Mouse (Mus musculus): Measurements from ENCODE around the gene Pml.

Pml gene

GRCm38 (mm10) chr9:58232374-58232773 is 17.2 kb downstream of the Pml start:
- no peak for DNase-seq

DNA sequence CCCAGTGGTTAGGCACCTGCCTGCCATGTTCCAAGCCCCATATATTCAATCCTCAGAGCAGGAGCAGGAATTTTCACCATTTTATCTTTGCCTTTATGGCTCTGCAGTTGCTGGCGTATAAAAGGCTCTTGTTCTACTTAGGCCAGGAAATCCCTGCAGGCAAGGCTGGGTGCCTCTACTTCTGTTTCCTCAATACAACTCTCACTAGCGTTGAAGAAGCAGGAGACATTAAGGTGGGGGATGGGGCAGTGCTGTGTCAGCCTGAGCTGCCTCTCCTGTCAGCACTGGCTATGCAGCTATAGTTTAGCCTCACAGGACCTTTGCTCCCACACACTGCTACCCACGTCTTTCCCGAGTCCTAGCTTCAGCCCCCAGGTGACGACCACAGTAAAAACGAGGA is 17.8 kb downstream of the Pml start:
- DNase-seq, result no peak

GRCm38 (mm10) chr9:58228777-58229466 is 20.7 kb downstream of the Pml start:
- DNase-seq, result no peak

- DNase-seq, result peak; percentile 74
These were observed 23.4 kb downstream of the Pml start for GRCm38 (mm10) chr9:58225915-58226913.

- DNase-seq, result no peak
These were observed 25.2 kb downstream of the Pml start for GRCm38 (mm10) chr9:58224356-58224755.

DNA sequence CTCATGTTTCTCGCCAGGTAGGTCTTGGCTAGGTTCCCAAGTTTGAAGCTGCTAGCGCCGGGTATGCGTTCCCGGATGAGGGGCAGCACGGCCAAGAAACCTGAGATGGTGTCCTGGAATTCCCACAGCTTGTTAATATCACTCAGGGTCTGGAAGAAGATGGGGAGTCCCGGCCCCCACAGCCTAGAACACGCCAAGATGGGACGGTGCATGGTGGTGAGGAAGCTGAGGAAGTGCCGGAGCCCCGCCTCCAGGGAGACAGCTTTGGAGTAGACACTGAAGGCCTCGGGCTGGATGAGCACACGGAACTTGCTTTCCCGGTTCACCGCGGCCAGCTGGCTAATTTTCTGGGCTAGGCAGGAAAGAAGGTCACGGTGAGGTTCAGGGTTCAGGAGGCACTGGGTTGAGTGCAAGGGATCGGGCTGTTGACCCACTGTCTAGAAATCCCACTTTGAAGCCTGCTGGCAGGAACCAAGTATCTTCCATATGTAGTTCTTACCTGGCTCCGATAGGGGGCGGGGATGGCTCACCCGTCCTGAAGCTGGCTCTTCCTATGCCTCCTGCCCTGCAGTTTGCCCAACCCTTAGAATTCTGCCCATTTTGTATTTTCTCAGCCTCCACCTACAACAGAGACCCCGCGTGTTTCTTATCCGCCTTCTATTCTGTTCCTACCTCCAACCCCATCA is 29.2 kb downstream of the Pml start:
- peak; percentile 71 for DNase-seq

- no peak for DNase-seq
These were observed 31.0 kb downstream of the Pml start for GRCm38 (mm10) chr9:58218539-58218938.

GRCm38 (mm10) chr9:58216402-58216801 is 33.2 kb downstream of the Pml start:
- peak; percentile 49 for DNase-seq

- peak; percentile 55 for DNase-seq
These were observed 34.9 kb downstream of the Pml start for GRCm38 (mm10) chr9:58214519-58215180.

DNA sequence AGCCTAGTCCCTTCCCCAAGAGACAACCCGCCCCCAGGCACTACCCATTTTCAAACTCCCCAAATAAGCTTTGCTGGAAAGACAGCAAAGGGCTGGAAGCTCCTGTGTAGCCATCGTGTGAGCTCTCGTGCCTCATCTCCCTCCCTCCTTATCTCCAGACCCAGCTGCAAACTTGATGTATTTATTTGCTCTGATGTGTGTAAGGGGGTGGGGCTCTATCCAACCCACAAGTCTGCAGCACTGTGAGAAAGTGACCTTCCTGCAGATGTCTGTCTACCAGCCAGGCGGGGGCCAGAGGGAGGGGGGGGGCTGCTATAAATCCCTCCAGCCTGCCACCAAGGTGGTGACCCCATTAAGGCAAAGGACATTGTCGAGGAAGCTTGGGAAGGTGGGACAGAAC is 35.7 kb downstream of the Pml start:
- DNase-seq, result peak; percentile 35

GRCm38 (mm10) chr9:58213377-58213776 is 36.2 kb downstream of the Pml start:
- DNase-seq, result no peak

DNA sequence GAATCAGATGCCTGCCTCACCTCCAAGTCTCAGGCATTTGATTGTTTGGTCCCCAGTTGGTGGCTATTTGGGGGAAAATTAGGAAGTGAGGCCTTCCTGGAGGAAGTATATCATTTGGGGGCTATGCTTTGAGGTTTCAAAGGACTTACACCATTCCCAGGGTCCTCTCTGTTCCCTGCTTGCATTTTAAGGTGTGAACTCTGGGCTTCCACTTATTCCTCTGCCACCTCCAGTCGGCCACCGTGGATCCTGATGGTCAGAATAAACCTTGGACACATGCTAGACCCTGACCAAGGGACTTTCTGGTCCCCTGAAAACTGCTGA is 39.3 kb downstream of the Pml start:
- DNase-seq, result no peak

DNA sequence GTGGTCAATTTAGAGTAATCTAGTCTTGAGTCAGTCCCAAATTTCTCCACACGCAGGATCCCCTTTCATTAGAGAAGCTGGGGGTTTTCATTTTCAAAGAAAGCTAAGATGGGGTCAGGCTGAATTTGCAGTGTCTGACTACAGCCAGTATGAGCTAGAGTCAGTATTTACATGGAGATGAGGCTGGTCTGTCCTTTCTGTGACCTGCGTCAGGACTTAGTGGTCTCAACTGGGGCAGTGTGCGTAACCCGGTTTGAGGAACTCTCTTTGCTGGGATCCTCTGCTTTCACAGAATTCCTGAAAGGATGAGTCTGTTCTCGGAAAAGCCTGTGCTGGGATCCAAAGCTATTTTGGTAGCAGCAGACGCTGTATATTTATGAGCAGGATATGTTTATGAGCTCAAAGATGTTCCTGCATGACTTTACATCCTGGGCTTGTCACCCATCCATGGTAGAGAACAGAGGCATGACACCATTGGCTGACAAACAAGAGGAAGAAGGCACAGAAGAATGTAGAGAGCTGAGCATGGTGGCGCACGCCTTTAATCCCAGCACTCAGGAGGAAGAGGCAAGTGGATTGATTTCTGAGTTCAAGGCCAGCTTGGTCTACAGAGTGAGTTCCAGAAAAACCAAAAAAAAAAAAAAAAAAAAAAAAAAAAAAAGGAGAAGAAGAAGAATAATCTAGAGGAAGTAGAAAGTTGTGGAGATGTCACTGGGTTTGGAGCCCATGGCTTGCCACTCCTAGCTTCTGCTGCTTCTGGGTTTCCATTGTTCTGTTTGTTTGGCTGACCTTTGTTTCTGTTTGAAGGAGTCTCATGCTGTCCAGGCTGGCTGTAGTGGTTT is 39.9 kb downstream of the Pml start:
- DNase-seq, result no peak

GRCm38 (mm10) chr9:58206013-58206412 is 43.6 kb downstream of the Pml start:
- no peak for DNase-seq

- peak; percentile 96 for DNase-seq
These were observed 45.1 kb downstream of the Pml start for GRCm38 (mm10) chr9:58204448-58205000.

GRCm38 (mm10) chr9:58203516-58204447 is 45.8 kb downstream of the Pml start, which contains the start of the genes Islr and Islr2:
Gene Islr (minus strand): TSS chr9:58204306.
Gene Islr2 (minus strand): TSS chr9:58204319.
- DNase-seq, result peak; percentile 89

DNA sequence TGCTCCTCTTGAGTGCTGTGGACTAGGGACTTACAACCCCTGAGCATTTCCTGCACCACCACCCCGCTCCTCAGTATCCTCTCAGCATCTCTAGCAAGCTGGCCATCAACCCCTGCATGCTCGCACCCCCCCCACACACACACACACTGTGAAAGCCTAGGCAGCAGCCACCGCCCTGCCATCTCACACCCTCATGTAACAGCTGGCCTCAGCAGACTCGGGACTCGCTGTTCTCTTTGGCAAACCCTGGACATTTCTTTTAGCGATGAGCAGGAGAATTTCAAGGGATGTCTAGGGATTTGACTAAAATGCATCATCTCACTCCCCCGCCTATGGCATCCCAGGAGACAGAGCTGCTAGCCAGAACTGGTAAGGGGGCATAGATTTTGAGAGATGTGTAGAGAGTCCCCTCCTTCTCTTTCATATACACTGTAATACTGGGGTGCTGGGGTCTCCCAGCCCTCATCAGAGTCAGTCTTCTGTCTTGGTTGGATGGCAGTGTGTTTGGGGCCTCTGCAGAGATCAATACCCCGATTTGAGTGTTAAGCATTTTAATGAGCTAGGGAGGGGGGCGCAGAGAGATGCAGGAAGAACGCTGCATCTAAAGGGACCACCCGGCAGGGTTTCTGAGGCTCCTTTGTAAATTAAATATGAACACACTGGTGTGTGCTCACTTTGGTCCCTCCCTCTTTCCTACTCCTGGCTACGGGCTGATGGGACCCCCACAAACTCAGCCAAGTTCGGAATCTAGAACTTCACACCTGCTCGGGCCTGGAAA is 46.7 kb downstream of the Pml start:
- no peak for DNase-seq

- no peak for DNase-seq
These were observed 47.6 kb downstream of the Pml start for GRCm38 (mm10) chr9:58201861-58202549.

Measured in lung, postnatal 10 days (tissue).